Mouse (Mus musculus): ENCODE data around the gene Uqcc3. TPM values are rescaled to one million over a fixed set of nuclear protein-coding genes. Genes with fewer than 3 reads are reported as not detected.
A peak's percentile ranks its signal among the peaks of the same experiment; 100 is the strongest.

Uqcc3 gene
- total RNA-seq (2014; fragmentation: Nextera tagmentation), result 22.3 and 24.8 TPM in 2 replicates
- 107 and 112 TPM in 2 replicates for total RNA-seq (2017)
- 39.6 and 41.1 TPM in 2 replicates for polyA plus RNA-seq (2012)

GRCm38 (mm10) chr19:8880311-8881033, at the start of gene Uqcc3:
Gene Uqcc3 (minus strand): TSS chr19:8880923.
- H3K4me3 ChIP-seq (ENCODE audit: low read depth, low read length), result peak within 1 kb of the TSS; percentile 87
- H3K27me3 ChIP-seq (ENCODE audit: insufficient read depth, low read length), result no peaks in the 10 kb centered on the region
- H3K4me1 ChIP-seq (ENCODE audit: insufficient read depth, low read depth, low read length), result peaks cover 33% of the 10 kb centered on the region
- no peaks in the 10 kb centered on the region for H3K9me3 ChIP-seq (replicated peaks)
- TF ChIP-seq GATA1 (IDR thresholded peaks at IDR 0.05; ENCODE audit: borderline replicate concordance, low read length), result no peak
- TF ChIP-seq GATA2 (IDR thresholded peaks at IDR 0.05; ENCODE audit: borderline replicate concordance, low read depth, low read length), result no peak
- no peak for TF ChIP-seq POLR2AphosphoS5 (IDR thresholded peaks at IDR 0.05; ENCODE audit: insufficient replicate concordance, low read depth, low read length)
- no peak for TF ChIP-seq TAL1 (conservative IDR thresholded peaks at IDR 0.05; ENCODE audit: low read depth, low read length)
- TF ChIP-seq CTCF (IDR thresholded peaks at IDR 0.05; ENCODE audit: low read depth, low read length), result no peak
- H3K36me3 ChIP-seq (replicated peaks), result peaks cover 39% of the 10 kb centered on the region
- ATAC-seq (ENCODE audit: extremely low read depth, insufficient number of reproducible peaks, low FRiP score, poor library complexity, severe bottlenecking) (peak; percentile 88), DNase-seq (ENCODE audit: low spot score) (peak; percentile 75)

GRCm38 (mm10) chr19:8930117-8930516, 49.4 kb upstream of the Uqcc3 start:
- Histone ChIP-seq H3K36me3 (replicated peaks) (peaks cover 80% of the 10 kb centered on the region), H3K4me3 (ENCODE audit: low read depth, low read length) (peak overlapping the region; percentile 90), H3K9me3 (replicated peaks) (no peaks in the 10 kb centered on the region), H3K4me1 (ENCODE audit: insufficient read depth, low read depth, low read length) (peaks cover 86% of the 10 kb centered on the region), H3K27me3 (ENCODE audit: insufficient read depth, low read length) (no peaks in the 10 kb centered on the region)
- no peak for TF ChIP-seq CTCF (IDR thresholded peaks at IDR 0.05; ENCODE audit: low read depth, low read length)
- no peak for TF ChIP-seq POLR2AphosphoS5 (IDR thresholded peaks at IDR 0.05; ENCODE audit: insufficient replicate concordance, low read depth, low read length)
- no peak for TF ChIP-seq TAL1 (conservative IDR thresholded peaks at IDR 0.05; ENCODE audit: low read depth, low read length)
- TF ChIP-seq GATA2 (IDR thresholded peaks at IDR 0.05; ENCODE audit: borderline replicate concordance, low read depth, low read length), result no peak
- TF ChIP-seq GATA1 (IDR thresholded peaks at IDR 0.05; ENCODE audit: borderline replicate concordance, low read length), result no peak
- DNase-seq (ENCODE audit: low spot score) (no peak), ATAC-seq (ENCODE audit: extremely low read depth, insufficient number of reproducible peaks, low FRiP score, poor library complexity, severe bottlenecking) (no peak)

GRCm38 (mm10) chr19:8929224-8930088, 48.7 kb upstream of the Uqcc3 start, which contains the start of the genes Rom1 and Eml3:
Gene Rom1 (minus strand): TSS chr19:8929356.
Gene Eml3 (plus strand): TSS chr19:8929552.
- peaks cover 85% of the 10 kb centered on the region for H3K4me1 ChIP-seq (ENCODE audit: insufficient read depth, low read depth, low read length)

GRCm38 (mm10) chr19:8928689-8929223, 48.0 kb upstream of the Uqcc3 start:
- TF ChIP-seq TAL1 (conservative IDR thresholded peaks at IDR 0.05; ENCODE audit: low read depth, low read length) (no peak), GATA2 (IDR thresholded peaks at IDR 0.05; ENCODE audit: borderline replicate concordance, low read depth, low read length) (no peak), GATA1 (IDR thresholded peaks at IDR 0.05; ENCODE audit: borderline replicate concordance, low read length) (no peak), POLR2AphosphoS5 (IDR thresholded peaks at IDR 0.05; ENCODE audit: insufficient replicate concordance, low read depth, low read length) (no peak), CTCF (IDR thresholded peaks at IDR 0.05; ENCODE audit: low read depth, low read length) (no peak)
- H3K4me1 ChIP-seq (ENCODE audit: insufficient read depth, low read depth, low read length), result peaks cover 86% of the 10 kb centered on the region
- ATAC-seq (ENCODE audit: extremely low read depth, insufficient number of reproducible peaks, low FRiP score, poor library complexity, severe bottlenecking) (no peak), DNase-seq (ENCODE audit: low spot score) (peak; percentile 38)
- no peaks in the 10 kb centered on the region for H3K27me3 ChIP-seq (ENCODE audit: insufficient read depth, low read length)
- H3K4me3 ChIP-seq (ENCODE audit: low read depth, low read length), result peak overlapping the region; percentile 90
- H3K36me3 ChIP-seq (replicated peaks), result peaks cover 76% of the 10 kb centered on the region
- H3K9me3 ChIP-seq (replicated peaks), result no peaks in the 10 kb centered on the region

More at GRCm38 (mm10) chr19:8929224-8930088, 48.7 kb upstream of the Uqcc3 start, which contains the start of the genes Rom1 and Eml3:
- Histone ChIP-seq H3K9me3 (replicated peaks) (no peaks in the 10 kb centered on the region), H3K27me3 (ENCODE audit: insufficient read depth, low read length) (no peaks in the 10 kb centered on the region), H3K4me3 (ENCODE audit: low read depth, low read length) (peak within 1 kb of the TSS; percentile 90), H3K36me3 (replicated peaks) (peaks cover 78% of the 10 kb centered on the region)
- DNase-seq (ENCODE audit: low spot score) (peak; percentile 87), ATAC-seq (ENCODE audit: extremely low read depth, insufficient number of reproducible peaks, low FRiP score, poor library complexity, severe bottlenecking) (peak; percentile 18; the same call in 1 of the 2 replicates)
- TF ChIP-seq GATA2 (IDR thresholded peaks at IDR 0.05; ENCODE audit: borderline replicate concordance, low read depth, low read length) (no peak), CTCF (IDR thresholded peaks at IDR 0.05; ENCODE audit: low read depth, low read length) (no peak), TAL1 (conservative IDR thresholded peaks at IDR 0.05; ENCODE audit: low read depth, low read length) (no peak), GATA1 (IDR thresholded peaks at IDR 0.05; ENCODE audit: borderline replicate concordance, low read length) (no peak), POLR2AphosphoS5 (IDR thresholded peaks at IDR 0.05; ENCODE audit: insufficient replicate concordance, low read depth, low read length) (no peak)

GRCm38 (mm10) chr19:8927891-8928525, 47.3 kb upstream of the Uqcc3 start:
- Histone ChIP-seq H3K27me3 (ENCODE audit: insufficient read depth, low read length) (no peaks in the 10 kb centered on the region), H3K4me1 (ENCODE audit: insufficient read depth, low read depth, low read length) (peaks cover 86% of the 10 kb centered on the region), H3K4me3 (ENCODE audit: low read depth, low read length) (peak overlapping the region; percentile 90), H3K36me3 (replicated peaks) (peaks cover 76% of the 10 kb centered on the region), H3K9me3 (replicated peaks) (no peaks in the 10 kb centered on the region)
- peak; percentile 75 for DNase-seq (ENCODE audit: low spot score)
- TF ChIP-seq GATA1 (IDR thresholded peaks at IDR 0.05; ENCODE audit: borderline replicate concordance, low read length), result no peak
- peak; percentile 96 for TF ChIP-seq TAL1 (conservative IDR thresholded peaks at IDR 0.05; ENCODE audit: low read depth, low read length)
- TF ChIP-seq GATA2 (IDR thresholded peaks at IDR 0.05; ENCODE audit: borderline replicate concordance, low read depth, low read length), result 0 out of 2 replicates have a peak, but pooled peaks have one; percentile 11
- no peak for TF ChIP-seq CTCF (IDR thresholded peaks at IDR 0.05; ENCODE audit: low read depth, low read length)
- ATAC-seq (ENCODE audit: extremely low read depth, insufficient number of reproducible peaks, low FRiP score, poor library complexity, severe bottlenecking), result peak; percentile 73

Data from G1E (cell line).